Mouse (Mus musculus) thymus, adult 2 months (tissue): ENCODE data around the gene Vgll4.

Experiments used
- CTCF ChIP-seq: fragments of 200-500 bp; IDR thresholded peaks from 2 replicates; pipeline ENCODE4 v1.5.1; 2012; ENCODE audit warnings: mild to moderate bottlenecking, control low read depth, low read length, moderate library complexity, borderline replicate concordance; ENCODE audit not compliant: control insufficient read depth, poor library complexity, insufficient read depth; ENCODE audit errors: extremely low read depth
- POLR2A ChIP-seq: fragments of 200-500 bp; IDR thresholded peaks from 2 replicates; pipeline ENCODE4 v1.6.1; 2012; ENCODE audit warnings: mild to moderate bottlenecking, low read length, control low read depth, moderate library complexity; ENCODE audit not compliant: control insufficient read depth, poor library complexity, insufficient read depth; ENCODE audit errors: extremely low read depth

DNA sequence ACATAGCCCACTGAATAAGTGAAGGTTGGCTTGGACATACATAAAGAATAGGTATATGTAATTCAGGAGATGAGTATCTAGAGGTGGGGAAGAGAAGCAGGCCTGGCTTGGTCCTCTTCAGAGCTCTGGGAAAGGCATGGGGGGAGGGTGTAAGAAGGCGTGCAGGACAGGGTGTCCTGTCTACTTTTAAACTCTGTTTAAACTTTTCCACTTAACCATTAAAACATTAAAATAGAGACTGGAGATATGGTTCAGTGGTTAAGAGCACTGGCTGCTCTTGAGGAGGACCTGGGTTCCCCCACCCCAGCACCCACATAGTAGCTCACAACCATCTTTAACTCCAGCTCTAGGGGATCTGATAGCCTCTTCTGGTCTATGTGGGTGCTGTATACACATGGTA is 3.2 kb upstream of the Vgll4 start:
- TF ChIP-seq CTCF (no peak), POLR2A (no peak)
